In the genomic region with DNA sequence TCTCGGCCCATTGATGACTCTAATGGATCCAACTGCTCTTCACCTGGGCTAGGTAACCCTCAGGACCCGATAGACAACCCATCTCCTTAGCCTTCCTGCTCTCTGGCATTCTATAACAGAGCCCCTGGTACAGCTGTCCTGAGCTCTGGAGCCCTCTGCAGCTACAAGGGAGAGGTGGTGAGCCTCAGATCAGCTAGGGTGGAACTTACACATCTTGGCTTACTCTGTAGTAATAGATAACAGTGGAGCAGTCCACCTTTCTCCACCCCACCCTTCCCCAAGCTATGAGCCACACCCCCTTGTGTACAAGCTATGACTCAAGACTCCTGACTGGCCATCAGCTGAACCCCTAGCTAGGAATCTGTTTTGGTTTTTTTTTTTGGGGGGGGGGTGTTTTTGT, we compare ENCODE assay signal across 19 mouse cellular contexts. TPM values are rescaled to one million over a fixed set of nuclear protein-coding genes. Genes with fewer than 3 reads are reported as not detected.
DNase-seq lines count a peak whose midpoint lies in the region; ATAC-seq and TF ChIP-seq lines count a peak whose summit lies in the region.
"Had no signal": no experiment of that assay in that cellular context is flagged by ENCODE, and none has a peak within 500 bp of the region (broad histone marks: within the 10 kb centered on the region; RNA-seq: fewer than 3 reads in every experiment).

No protein-coding gene starts in this region.

- no peak for ATAC-seq in heart, postnatal 0 days (ENCODE audit: insufficient read depth, low read depth)
- peak; percentile 73 for ATAC-seq in liver, postnatal 0 days
- ATAC-seq: activated CD4-positive, CD25-positive, alpha-beta regulatory T cell, adult 4 months; CD4-positive, CD25-positive, alpha-beta regulatory T cell, adult 4 months; forebrain, embryonic 14.5 days; midbrain, embryonic 15.5 days had no signal

- H3K9me3 ChIP-seq in heart, postnatal 0 days (replicated peaks; ENCODE audit: control insufficient read depth, low read length) = no peaks in the 10 kb centered on the region
- H3K9me3 ChIP-seq in MEL (replicated peaks; ENCODE audit: insufficient read depth, low read length) = no peaks in the 10 kb centered on the region
- H3K9me3 ChIP-seq in erythroblast, embryonic 14.5 days (ENCODE audit: control insufficient read depth, low read length) = 0 out of 2 replicates have a peak, but pooled peaks cover 2% of the 10 kb centered on the region
- H3K9me3 ChIP-seq in liver, postnatal 0 days (ENCODE audit: low read length) = no peaks in the 10 kb centered on the region
- H3K9me3 ChIP-seq: hindbrain, embryonic 10.5 days; limb, embryonic 15.5 days; midbrain, embryonic 15.5 days had no signal

- no peak overlapping the region for H3K9ac ChIP-seq in heart, postnatal 0 days (replicated peaks; ENCODE audit: low read depth, low read length)
- H3K9ac ChIP-seq in MEL (ENCODE audit: control insufficient read depth, low read depth, low read length, poor library complexity, severe bottlenecking) = 0 out of 2 replicates have a peak overlapping the region, but pooled peaks have one; percentile 12
- H3K9ac ChIP-seq in liver, postnatal 0 days (replicated peaks) = no peak overlapping the region; the same call in 1 of the 2 replicates
- H3K9ac ChIP-seq: limb, embryonic 15.5 days; midbrain, embryonic 15.5 days had no signal

- no peak for TF ChIP-seq EP300 in heart, postnatal 0 days (IDR thresholded peaks at IDR 0.05; ENCODE audit: low read depth)
- TF ChIP-seq EP300 in MEL (IDR thresholded peaks at IDR 0.05; ENCODE audit: low read depth in 1 of 2, low read length in 2 of 2) = peak in 1 of 2 experiments; percentile 25; a peak in 1 of 4 replicates
- peak; percentile 68; the same call in 1 of the 2 replicates for TF ChIP-seq EP300 in liver, postnatal 0 days (IDR thresholded peaks at IDR 0.05; ENCODE audit: low read depth)

- no peak for TF ChIP-seq CTCF in heart, postnatal 0 days (IDR thresholded peaks at IDR 0.05; ENCODE audit: low read depth)
- no peak for TF ChIP-seq CTCF in MEL (IDR thresholded peaks at IDR 0.05 in 2 of 3, conservative IDR thresholded peaks at IDR 0.05 in 1 of 3; ENCODE audit: control insufficient read depth in 1 of 3, insufficient read depth in 1 of 3, low read depth in 2 of 3, low read length in 3 of 3, poor library complexity in 1 of 3, severe bottlenecking in 1 of 3)
- TF ChIP-seq CTCF in liver, postnatal 0 days (IDR thresholded peaks at IDR 0.05; ENCODE audit: low read depth) = peak; percentile 45; the same call in 1 of the 2 replicates

- no peak overlapping the region for H3K4me2 ChIP-seq in heart, postnatal 0 days (ENCODE audit: low read depth, low read length)
- peak overlapping the region; percentile 46 for H3K4me2 ChIP-seq in liver, postnatal 0 days (ENCODE audit: low read depth, low read length)
- H3K4me2 ChIP-seq: limb, embryonic 15.5 days; midbrain, embryonic 15.5 days had no signal

- H3K79me2 ChIP-seq in MEL (ENCODE audit: control insufficient read depth, insufficient read depth, low read length, poor library complexity) = no peaks in the 10 kb centered on the region

- DNase-seq in heart, postnatal 0 days (ENCODE audit: low spot score) = no peak
- DNase-seq in heart, postnatal 36 days = no peak
- peak; percentile 62 for DNase-seq in MEL (ENCODE audit: low read depth, low spot score)
- DNase-seq in liver, postnatal 0 days = peak; percentile 52
- DNase-seq in testis, postnatal 14 days (ENCODE audit: low spot score) = no peak
- no peak for DNase-seq in right cerebral cortex, adult 18-20 months
- no peak for DNase-seq in B cell, adult 2 months
- DNase-seq: cerebellum, adult 11 months; kidney, adult 18-20 months; kidney, postnatal 4 days; lung, postnatal 4 days; right cerebral cortex, postnatal 25 days had no signal

- 91% methylated on average over 2 of the region's 2 CpGs for WGBS in heart, postnatal 0 days
- WGBS in liver, postnatal 0 days (ENCODE audit: insufficient replicate concordance) = 71% methylated on average over 2 of the region's 2 CpGs

- intact Hi-C loops in heart, postnatal 36 days (cut with DNase I) = no loop called here

- no peak for TF ChIP-seq POLR2A in MEL (IDR thresholded peaks at IDR 0.05; ENCODE audit: control insufficient read depth in 1 of 2, insufficient read depth in 1 of 2, low read depth in 1 of 2, low read length in 2 of 2, poor library complexity in 1 of 2)

- no peaks in the 10 kb centered on the region for H3K36me3 ChIP-seq in heart, postnatal 0 days (replicated peaks; ENCODE audit: control insufficient read depth, insufficient read depth, low read length)
- peaks cover 0 to 27% of the 10 kb centered on the region in 2 experiments; a peak in 2 of 4 replicates for H3K36me3 ChIP-seq in MEL (ENCODE audit: control insufficient read depth in 1 of 2, insufficient read depth in 2 of 2, low read length in 2 of 2)
- peaks cover 25% of the 10 kb centered on the region for H3K36me3 ChIP-seq in erythroblast, embryonic 14.5 days (ENCODE audit: control insufficient read depth)
- no peaks in the 10 kb centered on the region for H3K36me3 ChIP-seq in liver, postnatal 0 days (replicated peaks; ENCODE audit: insufficient read depth, low read length)
- H3K36me3 ChIP-seq: hindbrain, embryonic 10.5 days; limb, embryonic 15.5 days; midbrain, embryonic 15.5 days had no signal

- no peak overlapping the region for H3K4me3 ChIP-seq in heart, postnatal 0 days (ENCODE audit: low read depth, low read length)
- peak overlapping the region in 1 of 2 experiments; percentile 28; a peak in 1 of 4 replicates for H3K4me3 ChIP-seq in MEL (ENCODE audit: control insufficient read depth in 1 of 2, insufficient read depth in 1 of 2, low read depth in 2 of 2, low read length in 2 of 2)
- peak overlapping the region; percentile 57 for H3K4me3 ChIP-seq in erythroblast, embryonic 14.5 days (replicated peaks)
- no peak overlapping the region for H3K4me3 ChIP-seq in liver, postnatal 0 days (ENCODE audit: low read depth, low read length)
- H3K4me3 ChIP-seq: hindbrain, embryonic 10.5 days; limb, embryonic 15.5 days; midbrain, embryonic 15.5 days had no signal

- peaks cover 27% of the 10 kb centered on the region for H3K4me1 ChIP-seq in heart, postnatal 0 days (ENCODE audit: control insufficient read depth, insufficient read depth)
- peaks cover 5 to 49% of the 10 kb centered on the region in 2 experiments for H3K4me1 ChIP-seq in MEL (ENCODE audit: control insufficient read depth in 1 of 2, insufficient read depth in 2 of 2, low read length in 2 of 2)
- peaks cover 94% of the 10 kb centered on the region for H3K4me1 ChIP-seq in erythroblast, embryonic 14.5 days (ENCODE audit: control insufficient read depth)
- peaks cover 52% of the 10 kb centered on the region for H3K4me1 ChIP-seq in liver, postnatal 0 days (ENCODE audit: insufficient read depth)

- H3K27me3 ChIP-seq in heart, postnatal 0 days (ENCODE audit: control insufficient read depth, insufficient read depth, low read length) = no peaks in the 10 kb centered on the region
- H3K27me3 ChIP-seq in MEL (ENCODE audit: control insufficient read depth in 1 of 2, insufficient read depth in 2 of 2, low read length in 2 of 2) = peaks cover 0 to 1% of the 10 kb centered on the region in 2 experiments; a peak in 1 of 4 replicates
- H3K27me3 ChIP-seq in erythroblast, embryonic 14.5 days (ENCODE audit: control insufficient read depth) = peaks cover 7% of the 10 kb centered on the region
- H3K27me3 ChIP-seq in liver, postnatal 0 days (ENCODE audit: insufficient read depth, low read length) = no peaks in the 10 kb centered on the region
- H3K27me3 ChIP-seq: limb, embryonic 15.5 days; midbrain, embryonic 15.5 days had no signal

- peak overlapping the region; percentile 27; the same call in 1 of the 2 replicates for H3K27ac ChIP-seq in heart, postnatal 0 days (ENCODE audit: low read depth)
- peak overlapping the region; percentile 28 for H3K27ac ChIP-seq in MEL (ENCODE audit: control insufficient read depth, low read depth, low read length)
- H3K27ac ChIP-seq in liver, postnatal 0 days (ENCODE audit: low read depth) = peak overlapping the region; percentile 97
- H3K27ac ChIP-seq: limb, embryonic 15.5 days; midbrain, embryonic 15.5 days had no signal

- no peak for TF ChIP-seq RAD21 in MEL (IDR thresholded peaks at IDR 0.05; ENCODE audit: low read depth, low read length)

TF ChIP-seq in MEL, 35 proteins besides CTCF, POLR2A, EP300 and RAD21:
- TF ChIP-seq ETS1 (IDR thresholded peaks at IDR 0.05; ENCODE audit: low read depth, low read length) (peak; percentile 60), NELFE (IDR thresholded peaks at IDR 0.05; ENCODE audit: low read depth, low read length) (no peak), TCF12 (IDR thresholded peaks at IDR 0.05; ENCODE audit: low read depth, low read length) (peak; percentile 34; the same call in 1 of the 2 replicates), TAL1 (IDR thresholded peaks at IDR 0.05; ENCODE audit: low read length) (peak; percentile 34; the same call in 1 of the 2 replicates), GATA1 (IDR thresholded peaks at IDR 0.05; ENCODE audit: low read depth, low read length) (peak; percentile 46), JUND (IDR thresholded peaks at IDR 0.05; ENCODE audit: low read depth, low read length) (no peak), ZNF384 (IDR thresholded peaks at IDR 0.05; ENCODE audit: low read depth, low read length) (no peak)

RNA-seq across cellular contexts. Expression of a gene that starts 5.2 kb away (rescaled TPM):
- 27.5 and 40.8 TPM in 2 replicates for total RNA-seq in heart, postnatal 0 days (2014; rRNA removed; ENCODE audit: low replicate concordance)
- polyA plus RNA-seq in heart, postnatal 0 days (2015; fragmentation: Nextera tagmentation; extraction: Ambion mirVana) = 31.9 and 34.8 TPM in 2 replicates
- 10 to 100 TPM; 29.4 to 39.8 TPM for total RNA-seq in heart, postnatal 36 days (2021)
- total RNA-seq in MEL (2012; rRNA removed) = 28.8 and 31.2 TPM in 2 replicates
- 10 to 100 TPM in 1 of 2 experiments, not detected in 1; 65.6 TPM for polyA plus RNA-seq in MEL (2012; ENCODE audit: insufficient read depth in 1 of 2, insufficient read length in 2 of 2, low read depth in 1 of 2, low replicate concordance in 2 of 2, missing spikeins in 1 of 2)
- polyA plus RNA-seq in erythroblast, embryonic 14.5 days (2012) = 38.9 and 44.4 TPM in 2 replicates
- 40.2 and 40.4 TPM in 2 replicates for polyA plus RNA-seq in liver, postnatal 0 days (2015; fragmentation: Nextera tagmentation; extraction: Ambion mirVana)

Comparison
In these comparisons a context has a peak if more than half of its experiments do, and no peak if none do; other contexts are left out.
1. DNase-seq: peak in MEL (single experiment) and liver, postnatal 0 days (single experiment); none in heart, postnatal 0 days (single experiment), heart, postnatal 36 days (0 of 2), testis, postnatal 14 days (single experiment), right cerebral cortex, adult 18-20 months (single experiment) and B cell, adult 2 months (0 of 2).
2. H3K27ac ChIP-seq: peak in every context shown above with its lines; median percentile 97 in liver, postnatal 0 days; 28 in MEL; 27 in heart, postnatal 0 days.